Mouse (Mus musculus) ES-Bruce4 (cell line): ENCODE measurements at regions not wholly inside any gene's neighbourhood (a gene's known extent, or its start where the extent isn't known, plus 50 kb on each side); places are given as distances from the start of the nearest gene placed in this dataset.

Source experiments
- CTCF ChIP-seq: IDR thresholded peaks from one replicate; pipeline ENCODE4 v1.8.1; 2011; ENCODE audit warnings: low read depth, low read length
- POLR2A ChIP-seq: IDR thresholded peaks from one replicate; pipeline ENCODE4 v1.8.1; 2011; ENCODE audit warnings: low read length; ENCODE audit not compliant: insufficient read depth

DNA sequence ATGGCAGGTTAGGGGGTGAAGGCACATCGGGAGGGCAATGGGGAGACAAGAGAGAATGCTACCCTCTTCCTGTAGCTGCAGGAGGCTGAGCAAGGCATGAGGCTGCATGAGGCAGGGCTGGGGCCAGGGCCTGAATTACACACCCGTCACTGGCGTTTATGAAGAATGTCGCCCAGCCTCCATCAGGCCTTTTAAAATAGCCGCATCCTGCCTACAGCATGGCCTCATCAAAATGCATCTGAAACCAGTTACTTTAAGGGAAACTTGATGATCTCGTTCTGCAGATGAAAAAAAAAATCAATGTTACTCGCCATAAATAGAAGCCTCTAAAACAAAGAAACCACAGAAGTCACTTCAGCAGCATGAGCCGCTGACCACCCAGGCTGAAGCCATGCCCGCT, 208.3 kb downstream of the Prex1 start:
- TF ChIP-seq CTCF (no peak), POLR2A (no peak)
